Mouse (Mus musculus) lung, adult 10 weeks (tissue): Measurements from ENCODE around the gene Gbp4. TPM values are rescaled to one million over a fixed set of nuclear protein-coding genes. Genes with fewer than 3 reads are reported as not detected.

Experiments
- polyA plus RNA-seq: library from polyadenylated mRNA; stranded (reverse); fragments of 350-450 nt; fragmentation: Illumina TruSeq; extraction: RNeasy Lipid Tissue Mini Kit (QIAGEN cat#74804); gene quantifications from one replicate; pipeline ENCODE4 v1.2.3, GENCODE M21; 2014; ENCODE audit warnings: low read depth, low replicate concordance; ENCODE audit not compliant: insufficient read depth

Gbp4 gene
- polyA plus RNA-seq: 6.8 TPM

DNA sequence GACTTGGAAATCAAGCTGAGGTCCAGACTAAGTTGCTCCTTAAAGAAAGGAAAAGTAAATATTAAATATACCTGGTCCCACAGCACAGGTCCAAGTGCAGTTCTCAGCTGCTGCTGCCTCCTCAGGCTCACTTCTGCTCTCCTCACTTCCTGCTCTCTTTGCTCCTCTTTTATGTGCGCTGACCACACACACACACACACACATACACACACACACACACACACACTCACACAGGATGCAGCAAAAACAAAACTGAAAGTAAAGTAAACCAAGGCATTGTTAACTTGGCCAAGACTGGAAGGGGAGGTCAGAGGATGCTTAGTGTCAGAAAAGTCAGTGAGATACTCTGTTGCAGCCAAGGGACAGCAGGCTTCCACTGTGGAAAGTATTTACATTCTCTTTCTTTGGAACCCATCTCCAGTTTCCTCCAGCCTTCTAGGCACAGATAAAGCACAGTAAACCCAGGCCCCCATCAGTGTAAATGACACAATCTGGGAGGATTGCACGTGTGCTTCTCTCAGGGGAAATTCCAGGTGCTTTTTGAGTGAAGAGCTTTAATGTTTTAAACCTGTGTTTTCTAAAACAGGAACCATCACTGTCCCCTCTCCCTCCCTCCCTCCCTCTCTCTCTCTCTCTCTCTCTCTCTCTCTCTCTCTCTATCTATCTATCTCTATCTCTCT, at the start of gene Gbp4, which contains the start of the genes Gbp9 and Gbp8:
Gene Gbp4, minus strand, starts transcription at position 178 of the 680 bp plus-strand sequence.
Gene Gbp9, minus strand, starts transcription at position 131 of the 680 bp plus-strand sequence.
Gene Gbp8, minus strand, starts transcription at position 132 of the 680 bp plus-strand sequence.

Other genes starting within 250 kb of the Gbp4 start
- gene Abcg3, start 156.9 kb downstream of the Gbp4 start, polyA plus RNA-seq: 3.5 TPM
- 10.0 TPM for gene Gbp9, start within 50 bp of the Gbp4 start, polyA plus RNA-seq
- 2.3 TPM for gene Gbp8, start within 50 bp of the Gbp4 start, polyA plus RNA-seq
- 0.73 TPM for gene Gbp10, start 99.9 kb upstream of the Gbp4 start, polyA plus RNA-seq
- gene Gm43302, start 154.1 kb upstream of the Gbp4 start, polyA plus RNA-seq: 0.28 TPM
- gene Gbp6, start 154.1 kb upstream of the Gbp4 start, polyA plus RNA-seq: 10.2 TPM